Mouse (Mus musculus) hindbrain, embryonic 11.5 days (tissue): Measurements from ENCODE around the gene Olfr1173. TPM values are rescaled to one million over a fixed set of nuclear protein-coding genes. Genes with fewer than 3 reads are reported as not detected.

Source experiments
- ATAC-seq: fragments of 200-750 bp; cut with Nextera tagmentation; 2 replicates; pipeline ENCODE4 v1.8.0; 2017; ENCODE audit warnings: mild to moderate bottlenecking, moderate TSS enrichment, moderate library complexity; ENCODE audit not compliant: low FRiP score
- DNase-seq: peaks from one replicate; pipeline ENCODE4 v3.0.0-alpha.2; 2015; ENCODE audit warnings: low spot score
- H3K27ac ChIP-seq: fragments of 300-500 bp; sonication (generic); 2 replicates; pipeline ENCODE4 v1.5.1; 2014; ENCODE audit warnings: mild to moderate bottlenecking, low read depth, low read length
- H3K27me3 ChIP-seq: fragments of 300-500 bp; sonication (generic); 2 replicates; pipeline ENCODE4 v1.6.1; 2014; ENCODE audit warnings: mild to moderate bottlenecking, low read length, moderate library complexity, mixed read lengths; ENCODE audit not compliant: control insufficient read depth, insufficient read depth
- H3K36me3 ChIP-seq: fragments of 300-500 bp; sonication (generic); 2 replicates; pipeline ENCODE4 v1.6.1; 2014; ENCODE audit warnings: mild to moderate bottlenecking, low read length, moderate library complexity, mixed read lengths; ENCODE audit not compliant: control insufficient read depth, insufficient read depth
- H3K4me1 ChIP-seq: fragments of 300-500 bp; sonication (generic); replicated peaks from 2 replicates; pipeline ENCODE4 v1.6.1; 2014; ENCODE audit warnings: low read length, mixed read lengths; ENCODE audit not compliant: control insufficient read depth, insufficient read depth
- H3K4me2 ChIP-seq: fragments of 300-500 bp; sonication (generic); replicated peaks from 2 replicates; pipeline ENCODE4 v1.6.1; 2014; ENCODE audit warnings: mild to moderate bottlenecking, low read depth, low read length
- H3K4me3 ChIP-seq: fragments of 300-500 bp; sonication (generic); 2 replicates; pipeline ENCODE4 v1.5.1; 2014; ENCODE audit warnings: low read depth, low read length
- H3K9ac ChIP-seq: fragments of 300-500 bp; sonication (generic); 2 replicates; pipeline ENCODE4 v1.6.1; 2014; ENCODE audit warnings: low read depth, low read length
- H3K9me3 ChIP-seq: fragments of 300-500 bp; sonication (generic); 2 replicates; pipeline ENCODE4 v1.6.1; 2016; ENCODE audit warnings: low read length; ENCODE audit not compliant: control insufficient read depth
- WGBS: fragments of 180-500 bp; shearing (Covaris S2); extraction: QIAGEN DNeasy Blood & Tissue Kit; methylation state at CpG from one replicate; pipeline ENCODE4 v1.1.7; 2014; 5-methylcytosine and 5-hydroxymethylcytosine counted together
- polyA plus RNA-seq: library from polyadenylated mRNA; unstranded; fragments of >200 nt; fragmentation: Nextera tagmentation; extraction: Ambion mirVana; gene quantifications from 2 replicates; pipeline ENCODE4 v1.2.1, GENCODE M21; 2014

The Olfr1173 gene
- polyA plus RNA-seq: not detected in 2 replicates

- Histone ChIP-seq H3K4me2 (no peak within 1 kb of the TSS), H3K4me1 (no peaks in the 10 kb centered on the region), H3K27ac (no peak within 1 kb of the TSS), H3K9me3 (no peaks in the 10 kb centered on the region), H3K27me3 (no peaks in the 10 kb centered on the region), H3K9ac (no peak within 1 kb of the TSS), H3K4me3 (no peak within 1 kb of the TSS), H3K36me3 (no peaks in the 10 kb centered on the region)
- DNase-seq: no peak
- ATAC-seq: no peak
Measured at GRCm38 (mm10) chr2:88279775-88280174, at the start of gene Olfr1173. Olfr1173 (minus strand) TSS chr2:88279875.

GRCm38 (mm10) chr2:88327115-88327514 is 47.4 kb upstream of the Olfr1173 start, which contains the start of gene Olfr1175-ps:
Olfr1175-ps (minus strand) TSS chr2:88327215.
- ATAC-seq (no peak), DNase-seq (no peak)
- no peak within 1 kb of the TSS for H3K27ac ChIP-seq
- 89% methylated on average over 2 of the region's 2 CpGs for WGBS
- no peak within 1 kb of the TSS for H3K4me2 ChIP-seq
- no peaks in the 10 kb centered on the region for H3K9me3 ChIP-seq
- H3K27me3 ChIP-seq: no peaks in the 10 kb centered on the region
- H3K9ac ChIP-seq: no peak within 1 kb of the TSS
- H3K36me3 ChIP-seq: no peaks in the 10 kb centered on the region
- H3K4me3 ChIP-seq: no peak within 1 kb of the TSS
- no peaks in the 10 kb centered on the region for H3K4me1 ChIP-seq

- H3K27ac ChIP-seq: no peak within 1 kb of the TSS
- H3K4me3 ChIP-seq: no peak within 1 kb of the TSS
- no peak within 1 kb of the TSS for H3K9ac ChIP-seq
- no peak within 1 kb of the TSS for H3K4me2 ChIP-seq
- H3K4me1 ChIP-seq: no peaks in the 10 kb centered on the region
- H3K9me3 ChIP-seq: no peaks in the 10 kb centered on the region
- H3K27me3 ChIP-seq: no peaks in the 10 kb centered on the region
- ATAC-seq (no peak), DNase-seq (no peak)
- no peaks in the 10 kb centered on the region for H3K36me3 ChIP-seq
- 93% methylated on average over 4 of the region's 4 CpGs for WGBS
Measured at GRCm38 (mm10) chr2:88315035-88315434, 35.4 kb upstream of the Olfr1173 start, which contains the start of gene Olfr1174-ps. Olfr1174-ps (minus strand) TSS chr2:88315135.

DNA sequence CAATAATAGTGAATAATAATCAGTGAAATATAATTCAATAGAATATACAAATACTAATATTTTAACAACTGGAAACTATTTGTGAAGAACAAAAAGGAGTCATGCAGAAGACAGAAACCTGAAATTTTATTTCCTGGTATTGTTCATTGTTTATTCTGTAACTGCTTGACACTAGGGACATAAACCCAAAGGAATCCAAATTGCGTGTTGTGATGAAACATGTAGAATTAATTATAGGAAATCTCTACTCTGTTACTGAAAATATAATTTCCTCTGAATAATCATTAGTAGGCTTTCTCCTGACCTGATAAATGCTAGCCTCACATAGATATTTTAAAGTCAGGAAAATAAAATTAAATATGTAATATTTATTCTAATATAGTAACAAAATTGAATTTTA is 51.4 kb downstream of the Olfr1173 start, which contains the start of gene Olfr1170:
Gene Olfr1170 (minus strand): TSS at position 101 of the 400 bp plus-strand sequence.
- Histone ChIP-seq H3K9ac (no peak within 1 kb of the TSS), H3K27me3 (no peaks in the 10 kb centered on the region), H3K27ac (no peak within 1 kb of the TSS), H3K9me3 (no peaks in the 10 kb centered on the region), H3K4me2 (no peak within 1 kb of the TSS), H3K36me3 (no peaks in the 10 kb centered on the region), H3K4me1 (no peaks in the 10 kb centered on the region), H3K4me3 (no peak within 1 kb of the TSS)
- ATAC-seq: no peak
- no peak for DNase-seq
- 90% methylated on average over 1 of the region's 1 CpGs for WGBS

Other genes with a start within 250 kb of the Olfr1173 start
- gene Olfr73, start 242.2 kb downstream of the Olfr1173 start, polyA plus RNA-seq: not detected in 2 replicates
- gene Olfr1162, start 228.7 kb downstream of the Olfr1173 start, polyA plus RNA-seq: not detected in 2 replicates
- gene Olfr1163, start 208.0 kb downstream of the Olfr1173 start, polyA plus RNA-seq: not detected in 2 replicates
- not detected in 2 replicates for gene Olfr1164, start 185.9 kb downstream of the Olfr1173 start, polyA plus RNA-seq
- not detected in 2 replicates for gene Olfr1166, start 151.6 kb downstream of the Olfr1173 start, polyA plus RNA-seq
- gene Olfr1167, start 124.7 kb downstream of the Olfr1173 start, polyA plus RNA-seq: not detected in 2 replicates
- not detected in 2 replicates for gene Olfr1168, start 98.0 kb downstream of the Olfr1173 start, polyA plus RNA-seq
- not detected in 2 replicates for gene Olfr1170, start 51.5 kb downstream of the Olfr1173 start, polyA plus RNA-seq
- not detected in 2 replicates for gene Olfr1174-ps, start 35.3 kb upstream of the Olfr1173 start, polyA plus RNA-seq
- not detected in 2 replicates for gene Olfr1175-ps, start 47.3 kb upstream of the Olfr1173 start, polyA plus RNA-seq
- not detected in 2 replicates for gene Olfr1176, start 56.8 kb upstream of the Olfr1173 start, polyA plus RNA-seq
- not detected in 2 replicates for gene Olfr1177-ps, start 66.6 kb upstream of the Olfr1173 start, polyA plus RNA-seq
- gene Olfr1178, start 107.2 kb upstream of the Olfr1173 start, polyA plus RNA-seq: not detected in 2 replicates
- not detected in 2 replicates for gene Olfr1179, start 126.6 kb upstream of the Olfr1173 start, polyA plus RNA-seq
- gene Olfr1180, start 139.3 kb upstream of the Olfr1173 start, polyA plus RNA-seq: not detected in 2 replicates
- gene Olfr1181, start 146.3 kb upstream of the Olfr1173 start, polyA plus RNA-seq: not detected in 2 replicates
- not detected in 2 replicates for gene Gm13757, start 169.3 kb upstream of the Olfr1173 start, polyA plus RNA-seq
- gene Olfr1183, start 175.0 kb upstream of the Olfr1173 start, polyA plus RNA-seq: not detected in 2 replicates
- not detected in 2 replicates for gene Olfr1184, start 203.7 kb upstream of the Olfr1173 start, polyA plus RNA-seq
- gene Olfr1185-ps1, start 213.4 kb upstream of the Olfr1173 start, polyA plus RNA-seq: not detected in 2 replicates
- gene Olfr1186, start 238.7 kb upstream of the Olfr1173 start, polyA plus RNA-seq: not detected in 2 replicates